Mouse (Mus musculus): ENCODE results near the gene Oxsr1.
"Not testable (repeated sequence)": the region's sequence is repeated elsewhere in the genome, so short reads cannot be mapped to it uniquely, and the experiment has no call there.

Oxsr1 gene

GRCm38 (mm10) chr9:119322289-119323259 is at the start of gene Oxsr1:
TSS of gene Oxsr1 (minus strand) at chr9:119322427.
- H3K36me3 ChIP-seq (ENCODE audit: control insufficient read depth, insufficient read depth, low read length, poor library complexity, severe bottlenecking), result no peaks in the 10 kb centered on the region
- DNase-seq (ENCODE audit: low read depth, low spot score), result peak; percentile 99

GRCm38 (mm10) chr9:119371251-119371650 is 49.0 kb upstream of the Oxsr1 start:
- no peaks in the 10 kb centered on the region for H3K36me3 ChIP-seq (ENCODE audit: control insufficient read depth, insufficient read depth, low read length, poor library complexity, severe bottlenecking)
- no peaks in the 10 kb centered on the region for H3K27me3 ChIP-seq (ENCODE audit: control insufficient read depth, insufficient read depth, low read length, poor library complexity, severe bottlenecking)

More at GRCm38 (mm10) chr9:119322289-119323259, at the start of gene Oxsr1:
- no peaks in the 10 kb centered on the region for H3K27me3 ChIP-seq (ENCODE audit: control insufficient read depth, insufficient read depth, low read length, poor library complexity, severe bottlenecking)

GRCm38 (mm10) chr9:119370770-119371169 is 48.5 kb upstream of the Oxsr1 start:
- not testable (repeated sequence) for H3K36me3 ChIP-seq (ENCODE audit: control insufficient read depth, insufficient read depth, low read length, poor library complexity, severe bottlenecking); H3K27me3 ChIP-seq (ENCODE audit: control insufficient read depth, insufficient read depth, low read length, poor library complexity, severe bottlenecking); DNase-seq (ENCODE audit: low read depth, low spot score)

More at GRCm38 (mm10) chr9:119371251-119371650, 49.0 kb upstream of the Oxsr1 start:
- DNase-seq (ENCODE audit: low read depth, low spot score), result no peak

- H3K36me3 ChIP-seq (ENCODE audit: control insufficient read depth, insufficient read depth, low read length, poor library complexity, severe bottlenecking), result no peaks in the 10 kb centered on the region
- no peak for DNase-seq (ENCODE audit: low read depth, low spot score)
These were observed 46.1 kb upstream of the Oxsr1 start for GRCm38 (mm10) chr9:119368367-119368766.

GRCm38 (mm10) chr9:119365284-119365683 is 43.1 kb upstream of the Oxsr1 start, which contains the start of gene Slc22a14:
TSS of gene Slc22a14 (minus strand) at chr9:119365553.
- Histone ChIP-seq H3K27me3 (ENCODE audit: control insufficient read depth, insufficient read depth, low read length, poor library complexity, severe bottlenecking) (no peaks in the 10 kb centered on the region), H3K36me3 (ENCODE audit: control insufficient read depth, insufficient read depth, low read length, poor library complexity, severe bottlenecking) (no peaks in the 10 kb centered on the region)
- no peak for DNase-seq (ENCODE audit: low read depth, low spot score)

More at GRCm38 (mm10) chr9:119368367-119368766, 46.1 kb upstream of the Oxsr1 start:
- H3K27me3 ChIP-seq (ENCODE audit: control insufficient read depth, insufficient read depth, low read length, poor library complexity, severe bottlenecking), result no peaks in the 10 kb centered on the region

GRCm38 (mm10) chr9:119363229-119363628 is 41.0 kb upstream of the Oxsr1 start:
- Histone ChIP-seq H3K27me3 (ENCODE audit: control insufficient read depth, insufficient read depth, low read length, poor library complexity, severe bottlenecking) (no peaks in the 10 kb centered on the region), H3K36me3 (ENCODE audit: control insufficient read depth, insufficient read depth, low read length, poor library complexity, severe bottlenecking) (no peaks in the 10 kb centered on the region)
- no peak for DNase-seq (ENCODE audit: low read depth, low spot score)

- no peaks in the 10 kb centered on the region for H3K27me3 ChIP-seq (ENCODE audit: control insufficient read depth, insufficient read depth, low read length, poor library complexity, severe bottlenecking)
- H3K36me3 ChIP-seq (ENCODE audit: control insufficient read depth, insufficient read depth, low read length, poor library complexity, severe bottlenecking), result no peaks in the 10 kb centered on the region
- no peak for DNase-seq (ENCODE audit: low read depth, low spot score)
These were observed 39.2 kb upstream of the Oxsr1 start for GRCm38 (mm10) chr9:119361416-119361815.

- Histone ChIP-seq H3K36me3 (ENCODE audit: control insufficient read depth, insufficient read depth, low read length, poor library complexity, severe bottlenecking) (no peaks in the 10 kb centered on the region), H3K27me3 (ENCODE audit: control insufficient read depth, insufficient read depth, low read length, poor library complexity, severe bottlenecking) (no peaks in the 10 kb centered on the region)
- no peak for DNase-seq (ENCODE audit: low read depth, low spot score)
These were observed 35.8 kb upstream of the Oxsr1 start for GRCm38 (mm10) chr9:119358058-119358429.

- H3K27me3 ChIP-seq (ENCODE audit: control insufficient read depth, insufficient read depth, low read length, poor library complexity, severe bottlenecking), result no peaks in the 10 kb centered on the region
- peak; percentile 86 for DNase-seq (ENCODE audit: low read depth, low spot score)
- no peaks in the 10 kb centered on the region for H3K36me3 ChIP-seq (ENCODE audit: control insufficient read depth, insufficient read depth, low read length, poor library complexity, severe bottlenecking)
These were observed 35.3 kb upstream of the Oxsr1 start, which contains the start of gene Xylb for GRCm38 (mm10) chr9:119357331-119358057. TSS of gene Xylb (plus strand) at chr9:119357381.

GRCm38 (mm10) chr9:119355943-119356342 is 33.7 kb upstream of the Oxsr1 start:
- Histone ChIP-seq H3K27me3 (ENCODE audit: control insufficient read depth, insufficient read depth, low read length, poor library complexity, severe bottlenecking) (no peaks in the 10 kb centered on the region), H3K36me3 (ENCODE audit: control insufficient read depth, insufficient read depth, low read length, poor library complexity, severe bottlenecking) (no peaks in the 10 kb centered on the region)
- no peak for DNase-seq (ENCODE audit: low read depth, low spot score)

- H3K27me3 ChIP-seq (ENCODE audit: control insufficient read depth, insufficient read depth, low read length, poor library complexity, severe bottlenecking), result no peaks in the 10 kb centered on the region
- DNase-seq (ENCODE audit: low read depth, low spot score), result no peak
- H3K36me3 ChIP-seq (ENCODE audit: control insufficient read depth, insufficient read depth, low read length, poor library complexity, severe bottlenecking), result no peaks in the 10 kb centered on the region
These were observed 31.7 kb upstream of the Oxsr1 start for GRCm38 (mm10) chr9:119353926-119354325.

- no peaks in the 10 kb centered on the region for H3K27me3 ChIP-seq (ENCODE audit: control insufficient read depth, insufficient read depth, low read length, poor library complexity, severe bottlenecking)
- no peaks in the 10 kb centered on the region for H3K36me3 ChIP-seq (ENCODE audit: control insufficient read depth, insufficient read depth, low read length, poor library complexity, severe bottlenecking)
- DNase-seq (ENCODE audit: low read depth, low spot score), result peak; percentile 84
These were observed 29.8 kb upstream of the Oxsr1 start for GRCm38 (mm10) chr9:119352060-119352459.

- H3K36me3 ChIP-seq (ENCODE audit: control insufficient read depth, insufficient read depth, low read length, poor library complexity, severe bottlenecking), result no peaks in the 10 kb centered on the region; the same call in 1 of the 2 replicates
- no peak for DNase-seq (ENCODE audit: low read depth, low spot score)
- H3K27me3 ChIP-seq (ENCODE audit: control insufficient read depth, insufficient read depth, low read length, poor library complexity, severe bottlenecking), result no peaks in the 10 kb centered on the region
These were observed 28.9 kb upstream of the Oxsr1 start for GRCm38 (mm10) chr9:119350947-119351705.

GRCm38 (mm10) chr9:119350531-119350930 is 28.3 kb upstream of the Oxsr1 start:
- no peaks in the 10 kb centered on the region for H3K27me3 ChIP-seq (ENCODE audit: control insufficient read depth, insufficient read depth, low read length, poor library complexity, severe bottlenecking)

More at GRCm38 (mm10) chr9:119350531-119350930, 28.3 kb upstream of the Oxsr1 start:
- peaks cover under 1% of the 10 kb centered on the region; the same call in 1 of the 2 replicates for H3K36me3 ChIP-seq (ENCODE audit: control insufficient read depth, insufficient read depth, low read length, poor library complexity, severe bottlenecking)
- DNase-seq (ENCODE audit: low read depth, low spot score), result no peak
